Mouse (Mus musculus) thymus, adult 2 months (tissue): Measurements from ENCODE around the gene Vangl2.

ENCODE experiments used
- CTCF ChIP-seq: fragments of 200-500 bp; IDR thresholded peaks from 2 replicates; pipeline ENCODE4 v1.5.1; 2012; ENCODE audit warnings: mild to moderate bottlenecking, control low read depth, low read length, moderate library complexity, borderline replicate concordance; ENCODE audit not compliant: control insufficient read depth, poor library complexity, insufficient read depth; ENCODE audit errors: extremely low read depth
- POLR2A ChIP-seq: fragments of 200-500 bp; IDR thresholded peaks from 2 replicates; pipeline ENCODE4 v1.6.1; 2012; ENCODE audit warnings: mild to moderate bottlenecking, low read length, control low read depth, moderate library complexity; ENCODE audit not compliant: control insufficient read depth, poor library complexity, insufficient read depth; ENCODE audit errors: extremely low read depth

- TF ChIP-seq CTCF = no peak
- no peak for TF ChIP-seq POLR2A
Measured at GRCm38 (mm10) chr1:172001665-172002064, 26.6 kb downstream of the Vangl2 start.
